Mouse (Mus musculus): ENCODE measurements around the gene Pvalb.

GRCm38 (mm10) chr15:78169566-78169965 lies 36.6 kb downstream of the Pvalb start:
- no peak for TF ChIP-seq TAL1 (IDR thresholded peaks at IDR 0.05; ENCODE audit: low read length)
- no peak for TF ChIP-seq GATA1 (IDR thresholded peaks at IDR 0.05; ENCODE audit: low read length)
